Mouse (Mus musculus) A20 (cell line): Measurements from ENCODE around the gene Csrp1.

Experiments
- DNase-seq: peaks from one replicate; pipeline ENCODE4 v3.0.0-alpha.2; 2011; ENCODE audit warnings: low read depth, low spot score

Csrp1 gene

DNA sequence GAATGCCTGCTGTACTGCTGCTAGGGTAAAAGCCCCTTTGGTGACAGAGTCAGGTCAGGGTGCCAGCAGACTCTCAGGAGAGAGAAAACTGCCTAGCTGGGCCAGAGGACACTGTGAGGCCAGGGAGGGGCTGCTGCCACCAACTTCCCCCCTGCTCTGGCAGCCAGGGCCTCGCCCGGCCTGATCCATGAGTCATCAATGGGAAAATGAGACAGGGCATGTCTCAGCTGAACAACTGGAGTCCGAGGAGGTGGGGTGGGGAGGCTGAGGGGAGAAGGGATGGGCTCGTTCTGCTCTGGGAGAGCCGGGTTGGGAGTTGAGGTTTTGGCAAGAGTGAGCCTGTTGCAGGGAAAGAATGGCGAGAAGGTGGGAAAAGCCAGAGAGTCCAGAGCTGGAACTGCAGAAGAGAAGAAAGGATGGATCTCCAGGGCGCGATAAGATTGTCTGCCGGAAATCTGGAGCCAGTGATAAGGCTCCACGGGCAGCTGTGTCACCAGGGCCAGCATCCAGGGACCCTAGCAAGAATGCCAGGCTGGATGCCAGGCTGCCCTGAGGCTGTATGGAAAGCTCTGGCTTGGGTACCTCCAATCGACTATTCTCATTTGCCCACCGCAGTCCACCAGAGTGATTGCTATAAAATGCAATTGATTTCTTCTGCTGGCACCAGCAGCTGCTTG, 51.2 kb downstream of the Csrp1 start:
- DNase-seq: no peak

DNA sequence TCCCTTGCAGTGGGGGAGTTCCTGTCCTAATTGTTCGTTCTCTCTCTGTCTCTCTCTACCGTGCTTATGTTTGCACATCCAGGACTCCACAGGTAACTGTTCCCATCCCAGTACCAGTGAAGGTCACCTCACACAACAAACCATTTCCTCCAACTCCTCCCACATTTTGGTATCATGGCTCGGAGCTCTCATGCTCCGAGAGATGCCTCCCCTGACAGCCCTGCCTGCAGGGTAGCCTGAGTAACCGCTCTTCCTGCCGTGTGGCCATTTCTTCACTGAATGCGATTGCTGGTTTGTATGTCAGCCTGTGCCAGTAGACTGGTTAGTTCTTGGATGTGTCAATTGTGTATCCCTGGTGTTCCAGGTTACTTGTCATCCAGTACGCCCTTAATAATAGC, 51.7 kb downstream of the Csrp1 start:
- DNase-seq: no peak

- DNase-seq: no peak
Observed at GRCm38 (mm10) chr1:135776596-135776995, 56.7 kb downstream of the Csrp1 start.

DNA sequence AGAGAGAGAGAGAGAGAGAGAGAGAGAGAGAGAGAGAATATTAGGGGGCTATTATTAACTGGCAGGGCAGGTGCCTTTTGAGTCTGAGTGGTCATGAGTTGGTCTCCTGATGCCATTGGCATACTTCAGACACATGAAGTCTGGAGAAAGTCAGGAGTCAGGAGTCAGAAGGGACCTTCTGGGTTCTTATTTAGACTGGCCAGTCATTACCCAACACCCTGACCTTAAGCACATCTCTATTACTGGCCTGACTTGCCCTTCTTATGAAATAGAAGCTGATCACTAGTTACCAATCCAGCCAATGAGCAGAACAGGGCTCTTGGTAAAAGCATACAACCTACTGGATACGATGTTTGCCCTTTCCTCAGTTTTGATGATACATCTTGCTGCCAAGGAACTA, 57.2 kb downstream of the Csrp1 start:
- no peak for DNase-seq

- DNase-seq: peak; percentile 38
Observed at GRCm38 (mm10) chr1:135778780-135779535, 59.1 kb downstream of the Csrp1 start, which contains the start of gene Tnni1. Gene Tnni1 (plus strand): TSS chr1:135779434.

GRCm38 (mm10) chr1:135780649-135781048, 60.8 kb downstream of the Csrp1 start:
- DNase-seq: no peak

- DNase-seq: peak; percentile 39
Observed at GRCm38 (mm10) chr1:135781220-135781619, 61.4 kb downstream of the Csrp1 start.

- DNase-seq: no peak
Observed at GRCm38 (mm10) chr1:135782816-135783215, 63.0 kb downstream of the Csrp1 start.

- DNase-seq: peak; percentile 86
Observed at GRCm38 (mm10) chr1:135787799-135788198, 67.9 kb downstream of the Csrp1 start.

DNA sequence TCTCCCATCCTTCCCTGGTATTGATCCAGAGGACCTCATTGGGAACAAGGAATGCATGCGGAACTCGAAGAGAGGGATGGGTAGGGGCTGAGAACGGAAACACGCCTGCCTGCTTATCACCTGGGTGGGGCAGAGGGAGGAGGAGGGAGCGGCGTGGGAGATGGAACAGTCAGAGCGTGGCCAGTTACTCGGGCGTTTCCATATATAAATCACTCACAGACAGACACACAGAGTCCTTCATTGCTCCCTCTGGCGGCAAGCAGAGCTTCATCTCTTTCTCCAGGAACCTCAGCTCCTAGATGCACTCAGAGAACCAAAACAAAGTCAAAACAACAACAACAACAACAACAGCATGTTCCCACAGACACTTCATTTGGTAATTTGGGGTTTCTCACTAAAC, 68.8 kb downstream of the Csrp1 start:
- peak; percentile 72 for DNase-seq

DNA sequence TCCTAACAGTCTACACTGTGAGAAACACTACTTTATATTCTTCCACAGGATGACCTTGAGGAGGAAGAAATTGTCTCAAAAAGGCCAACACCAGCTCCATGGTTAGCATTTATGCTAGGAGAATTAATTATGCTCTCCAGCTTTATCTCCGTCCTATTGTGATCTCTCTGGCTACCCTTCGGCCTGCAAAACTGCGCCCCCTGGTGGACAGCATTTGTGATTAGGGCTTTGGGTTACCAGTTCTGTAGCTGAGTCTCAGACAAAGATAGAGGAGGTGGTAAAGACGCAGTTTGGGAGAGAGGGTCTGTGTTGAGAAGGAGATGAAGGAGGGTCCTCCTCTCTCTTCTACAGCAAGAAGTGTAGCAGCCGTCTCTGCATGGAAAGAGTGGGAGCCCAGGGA, 70.0 kb downstream of the Csrp1 start:
- DNase-seq: peak; percentile 81

DNA sequence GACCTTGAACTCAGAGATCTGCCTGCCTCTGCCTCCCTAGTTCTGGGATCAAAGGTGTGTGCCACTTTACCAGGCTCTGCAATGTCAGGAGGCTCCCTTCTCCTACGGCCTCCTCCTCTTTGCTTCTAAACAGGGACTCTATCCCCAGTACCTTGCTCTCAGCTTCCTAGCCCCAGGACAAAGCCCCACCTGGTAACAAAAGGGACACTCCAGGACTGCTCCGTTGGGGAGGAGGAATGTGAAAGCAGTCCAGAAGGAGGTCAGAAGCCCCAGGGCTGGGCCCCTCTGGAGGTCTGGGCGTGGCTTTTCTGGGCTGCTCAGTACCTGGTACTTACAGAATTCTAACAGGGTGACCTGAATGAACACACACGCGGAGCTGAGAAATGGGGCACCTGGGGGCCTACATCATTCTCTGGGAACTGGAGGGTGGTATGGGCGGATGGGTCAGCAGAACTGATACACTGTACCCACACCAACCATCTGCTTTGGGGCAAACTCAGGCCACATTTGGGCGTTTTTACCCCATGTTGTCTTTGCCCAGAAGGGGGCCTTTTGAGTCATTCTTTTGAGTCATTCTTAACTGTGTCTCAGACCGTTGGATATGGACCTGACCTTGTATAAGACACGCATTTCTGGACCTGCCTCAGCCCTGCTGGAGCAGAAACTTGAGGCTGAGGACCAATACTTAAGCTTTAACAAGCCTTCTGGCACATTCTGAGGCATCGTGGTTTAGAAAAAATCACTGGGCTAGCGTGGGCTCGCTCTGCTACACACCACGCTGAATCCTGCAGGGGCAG, 72.5 kb downstream of the Csrp1 start:
- DNase-seq: peak; percentile 10

GRCm38 (mm10) chr1:135793370-135794215, 73.7 kb downstream of the Csrp1 start:
- DNase-seq: peak; percentile 60

DNA sequence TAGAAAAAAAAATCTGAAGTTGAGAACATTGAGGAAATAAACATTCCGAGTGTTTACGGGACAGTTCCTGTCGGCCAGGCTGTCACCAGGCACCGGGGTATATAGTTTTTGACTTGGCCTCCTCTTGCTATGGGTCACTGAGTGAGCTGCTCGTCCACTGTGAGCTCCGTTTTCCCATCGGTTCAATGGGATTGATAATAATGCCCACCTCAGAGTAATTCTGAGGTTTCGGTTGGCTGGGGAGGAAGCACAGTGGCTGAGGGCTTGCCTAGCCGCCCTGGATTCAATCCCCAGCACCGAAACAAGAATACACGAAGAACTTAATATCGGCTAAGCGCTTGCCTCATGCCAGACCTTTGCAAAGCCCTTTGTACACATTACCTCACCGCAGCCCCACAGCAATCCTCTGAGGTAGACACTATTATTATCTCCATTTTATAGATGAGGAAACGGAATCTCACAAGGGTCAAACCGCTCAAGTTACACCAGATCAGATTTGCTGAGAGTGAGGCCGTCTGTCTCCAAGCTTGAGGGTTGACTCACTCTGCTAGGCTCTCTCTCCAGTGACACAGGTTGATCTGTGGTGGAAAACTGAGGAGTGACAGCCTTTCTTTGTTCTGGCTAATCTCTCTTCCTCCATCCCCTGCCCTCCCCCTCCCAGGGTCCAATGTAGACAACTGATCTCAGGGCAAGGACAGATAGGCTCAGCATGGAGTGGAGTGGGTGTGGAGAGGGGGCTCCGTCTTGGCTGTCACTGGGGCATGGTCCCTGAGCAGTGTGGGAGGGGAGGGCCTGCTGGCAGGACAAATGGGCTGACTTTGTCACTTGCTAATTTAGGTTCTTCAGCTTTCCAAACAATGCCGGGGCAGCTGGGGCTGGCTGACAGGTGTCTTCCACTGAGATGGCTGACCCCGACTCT, 74.6 kb downstream of the Csrp1 start:
- no peak for DNase-seq

DNA sequence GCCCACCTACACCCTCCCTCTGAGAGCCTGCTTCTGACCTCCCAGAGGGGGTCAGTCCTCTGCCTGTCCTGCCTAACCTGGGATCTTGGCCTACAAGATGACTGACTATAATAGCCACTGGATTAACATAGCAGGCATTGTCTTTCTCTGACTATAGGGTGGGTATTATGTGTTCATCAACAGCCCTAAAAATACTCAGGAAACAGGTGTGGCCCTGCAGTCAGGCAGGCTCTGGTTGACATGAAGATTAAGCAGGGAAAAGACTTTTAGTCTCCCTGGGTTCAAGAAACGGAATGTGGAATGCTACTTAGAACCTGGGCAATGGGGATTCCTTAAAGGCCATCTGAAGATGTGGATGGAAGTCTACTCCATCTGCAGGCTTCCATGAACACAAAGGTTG, 78.6 kb downstream of the Csrp1 start:
- no peak for DNase-seq

DNA sequence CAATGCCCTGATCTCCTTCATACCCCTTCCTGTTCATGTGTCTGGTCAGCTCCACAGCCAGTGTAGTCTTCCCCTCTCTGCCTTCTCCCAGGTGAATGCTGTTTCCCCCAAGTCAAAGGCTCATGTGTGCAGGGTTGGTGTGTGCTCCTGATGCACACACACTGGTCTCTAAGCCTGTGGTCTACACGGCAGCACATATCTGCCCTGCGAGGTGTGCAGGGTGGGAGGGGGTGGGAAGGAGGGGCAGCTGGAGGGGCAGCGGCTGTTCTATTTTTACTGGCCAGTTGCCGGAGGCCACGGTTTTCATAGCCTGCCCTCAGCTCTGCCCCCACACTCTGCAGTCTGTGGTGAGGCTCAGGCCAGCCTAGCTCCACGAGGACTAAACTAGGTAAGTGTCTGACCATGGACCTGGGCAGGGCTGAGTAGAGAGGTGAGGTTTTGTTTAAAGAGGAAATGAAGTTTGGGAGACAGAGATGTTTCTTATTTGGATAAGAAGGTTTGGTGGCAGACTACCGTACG, 79.3 kb downstream of the Csrp1 start:
- DNase-seq: no peak

- DNase-seq: no peak
Observed at GRCm38 (mm10) chr1:135800192-135800950, 80.5 kb downstream of the Csrp1 start.
